Mouse (Mus musculus) stomach, postnatal 0 days (tissue): ENCODE data around the gene Kif26b. TPM values are rescaled to one million over a fixed set of nuclear protein-coding genes. Genes with fewer than 3 reads are reported as not detected.
A peak's percentile ranks its signal among the peaks of the same experiment; 100 is the strongest.

Source experiments
- ATAC-seq: fragments of 200-750 bp; cut with Nextera tagmentation; 2 replicates; pipeline ENCODE4 v1.8.0; 2017; ENCODE audit not compliant: low FRiP score, low TSS enrichment
- DNase-seq: peaks from one replicate; pipeline ENCODE4 v3.0.0-alpha.2; 2016; ENCODE audit warnings: low spot score
- H3K27ac ChIP-seq: fragments of 300-500 bp; sonication (generic); replicated peaks from 2 replicates; pipeline ENCODE4 v1.5.1; 2014; ENCODE audit warnings: mild to moderate bottlenecking, control low read depth
- H3K27me3 ChIP-seq: fragments of 300-500 bp; sonication (generic); 2 replicates; pipeline ENCODE4 v1.6.1; 2014; ENCODE audit warnings: low read length; ENCODE audit not compliant: control insufficient read depth, insufficient read depth
- H3K36me3 ChIP-seq: fragments of 300-500 bp; sonication (generic); 2 replicates; pipeline ENCODE4 v1.6.1; 2014; ENCODE audit warnings: low read length, mixed read lengths; ENCODE audit not compliant: control insufficient read depth, insufficient read depth
- H3K4me1 ChIP-seq: fragments of 300-500 bp; sonication (generic); replicated peaks from 2 replicates; pipeline ENCODE4 v1.6.1; 2014; ENCODE audit warnings: antibody characterized with exemption; ENCODE audit not compliant: control insufficient read depth, insufficient read depth
- H3K4me2 ChIP-seq: fragments of 300-500 bp; sonication (generic); replicated peaks from 2 replicates; pipeline ENCODE4 v1.6.1; 2014; ENCODE audit warnings: low read depth, mild to moderate bottlenecking, control low read depth, moderate library complexity
- H3K4me3 ChIP-seq: fragments of 300-500 bp; sonication (generic); 2 replicates; pipeline ENCODE4 v1.5.1; 2014; ENCODE audit warnings: low read depth, low read length, control low read depth
- H3K9ac ChIP-seq: fragments of 300-500 bp; sonication (generic); 2 replicates; pipeline ENCODE4 v1.6.1; 2014; ENCODE audit warnings: mild to moderate bottlenecking, low read length, control low read depth, mixed read lengths
- H3K9me3 ChIP-seq: fragments of 300-500 bp; sonication (generic); 2 replicates; pipeline ENCODE4 v1.6.1; 2016; ENCODE audit warnings: low read length; ENCODE audit not compliant: control insufficient read depth
- CTCF ChIP-seq: IDR thresholded peaks from 2 replicates; pipeline ENCODE4 v1.5.1; 2016; ENCODE audit warnings: antibody characterized with exemption, low read depth, mild to moderate bottlenecking, moderate library complexity
- EP300 ChIP-seq: optimal IDR thresholded peaks from 2 replicates; pipeline ENCODE3; 2016; ENCODE audit warnings: antibody characterized with exemption
- WGBS: fragments of 180-500 bp; shearing (Covaris S2); extraction: QIAGEN DNeasy Blood & Tissue Kit; methylation state at CpG from one replicate; pipeline ENCODE4 v1.1.7; 2014; 5-methylcytosine and 5-hydroxymethylcytosine counted together
- polyA plus RNA-seq: library from polyadenylated mRNA; unstranded; fragments of >200 nt; fragmentation: Nextera tagmentation; extraction: Ambion mirVana; gene quantifications from 2 replicates; pipeline ENCODE4 v1.2.1, GENCODE M21; 2015

Gene Kif26b
- polyA plus RNA-seq, 1 experiment from 2014 or later: 0.69 TPM

DNA sequence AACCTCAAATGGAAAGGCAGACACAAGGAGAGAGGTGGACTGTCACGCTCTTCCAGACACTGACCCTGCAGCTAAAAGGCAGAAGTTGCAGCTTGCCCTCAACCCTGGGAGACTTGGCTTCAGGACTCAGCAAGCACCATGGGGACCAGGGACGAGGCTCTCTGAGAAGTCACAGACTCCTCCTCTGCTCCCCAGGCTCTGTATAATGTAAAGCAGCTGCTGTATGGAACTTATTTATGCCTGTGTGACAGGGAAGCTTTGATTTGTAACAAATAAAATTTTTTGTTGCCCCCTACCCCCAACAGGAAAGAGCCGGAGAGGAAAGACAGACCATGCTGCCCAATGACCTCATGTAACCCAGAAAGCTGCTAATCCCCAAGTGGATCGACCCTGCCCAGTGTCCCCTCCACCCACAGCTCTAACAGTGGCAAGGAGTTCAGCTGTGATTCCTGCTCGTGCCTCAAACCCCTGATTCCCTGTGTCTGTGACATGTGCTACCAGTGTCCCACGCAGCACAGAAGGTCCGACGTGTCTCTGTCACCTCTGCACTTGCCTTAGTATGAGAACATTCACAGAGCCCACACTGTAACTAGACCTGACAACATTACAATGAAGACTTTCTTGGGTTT is 449.8 kb downstream of the Kif26b start:
- DNase-seq (no peak), ATAC-seq (no peak)
- Histone ChIP-seq H3K4me2 (no peak overlapping the region), H3K9ac (no peak overlapping the region), H3K9me3 (no peaks in the 10 kb centered on the region), H3K4me1 (no peaks in the 10 kb centered on the region), H3K36me3 (no peaks in the 10 kb centered on the region), H3K4me3 (no peak overlapping the region), H3K27me3 (no peaks in the 10 kb centered on the region), H3K27ac (no peak overlapping the region)
- no peak for TF ChIP-seq CTCF
- TF ChIP-seq EP300: no peak
- WGBS: 42% methylated on average over 8 of the region's 8 CpGs

- DNase-seq (no peak), ATAC-seq (no peak)
- Histone ChIP-seq H3K4me2 (no peak overlapping the region), H3K36me3 (no peaks in the 10 kb centered on the region), H3K4me1 (no peaks in the 10 kb centered on the region), H3K9me3 (no peaks in the 10 kb centered on the region), H3K27me3 (no peaks in the 10 kb centered on the region), H3K9ac (no peak overlapping the region), H3K4me3 (no peak overlapping the region), H3K27ac (no peak overlapping the region)
- TF ChIP-seq CTCF (0 out of 2 replicates have a peak, but pooled peaks have one; percentile 21), EP300 (no peak)
Observed at GRCm38 (mm10) chr1:178980185-178980584, 451.3 kb downstream of the Kif26b start.

GRCm38 (mm10) chr1:178981641-178982040 is 452.7 kb downstream of the Kif26b start:
- TF ChIP-seq EP300 (no peak), CTCF (no peak)
- 73% methylated on average over 5 of the region's 5 CpGs for WGBS

DNA sequence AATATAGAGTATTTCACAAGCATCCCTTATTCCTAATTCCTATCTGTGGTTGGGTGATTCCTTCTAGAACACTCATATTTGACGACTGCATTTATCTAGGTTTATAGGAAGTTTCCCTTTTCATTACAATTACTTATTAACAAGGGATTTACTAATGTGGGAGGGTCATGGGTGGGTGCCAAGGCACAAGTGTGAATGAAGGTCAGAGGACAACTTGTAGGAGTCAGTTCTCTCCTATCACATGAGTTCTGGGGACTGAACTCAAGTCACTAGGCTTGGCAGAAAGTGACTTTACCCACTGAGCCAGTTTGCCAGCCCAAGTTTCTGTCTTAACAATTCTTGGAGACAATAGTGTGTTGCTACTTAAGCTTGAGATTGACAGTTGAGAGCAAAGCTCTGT is 459.3 kb downstream of the Kif26b start:
- DNase-seq: no peak
- Histone ChIP-seq H3K9ac (no peak overlapping the region), H3K9me3 (no peaks in the 10 kb centered on the region), H3K4me3 (no peak overlapping the region), H3K27ac (no peak overlapping the region), H3K4me1 (no peaks in the 10 kb centered on the region), H3K36me3 (no peaks in the 10 kb centered on the region), H3K4me2 (no peak overlapping the region), H3K27me3 (no peaks in the 10 kb centered on the region)
- ATAC-seq: no peak
- TF ChIP-seq EP300 (no peak), CTCF (no peak)
- 46% methylated on average over 1 of the region's 1 CpGs for WGBS

More at GRCm38 (mm10) chr1:178981641-178982040, 452.7 kb downstream of the Kif26b start:
- Histone ChIP-seq H3K9ac (no peak overlapping the region), H3K27ac (no peak overlapping the region), H3K4me1 (no peaks in the 10 kb centered on the region), H3K36me3 (no peaks in the 10 kb centered on the region), H3K4me2 (no peak overlapping the region), H3K9me3 (no peaks in the 10 kb centered on the region), H3K27me3 (no peaks in the 10 kb centered on the region), H3K4me3 (no peak overlapping the region)
- ATAC-seq: no peak
- no peak for DNase-seq

Other genes with a start within 250 kb of the Kif26b start
- gene Cox20, start 210.0 kb upstream of the Kif26b start, polyA plus RNA-seq: 140 and 146 TPM in 2 replicates
- 129 and 147 TPM in 2 replicates for gene Hnrnpu, start 191.3 kb upstream of the Kif26b start, polyA plus RNA-seq
- 3.5 and 3.7 TPM in 2 replicates for gene Efcab2, start 123.0 kb upstream of the Kif26b start, polyA plus RNA-seq